Mouse (Mus musculus) stomach, embryonic 15.5 days (tissue): ENCODE data around the gene Scaf4. TPM values are rescaled to one million over a fixed set of nuclear protein-coding genes. Genes with fewer than 3 reads are reported as not detected.
A peak's percentile ranks its signal among the peaks of the same experiment; 100 is the strongest.

Source experiments
- ATAC-seq: fragments of 200-750 bp; cut with Nextera tagmentation; 2 replicates; pipeline ENCODE4 v1.8.0; 2017; ENCODE audit warnings: low read depth, moderate number of reproducible peaks, moderate TSS enrichment; ENCODE audit not compliant: insufficient read depth, low FRiP score
- H3K27ac ChIP-seq: fragments of 300-500 bp; sonication (generic); 2 replicates; pipeline ENCODE4 v1.5.1; 2015; ENCODE audit warnings: mild to moderate bottlenecking, inconsistent platforms
- H3K27me3 ChIP-seq: fragments of 300-500 bp; sonication (generic); replicated peaks from 2 replicates; pipeline ENCODE4 v1.6.1; 2015; ENCODE audit warnings: inconsistent platforms
- H3K36me3 ChIP-seq: fragments of 300-500 bp; sonication (generic); 2 replicates; pipeline ENCODE4 v1.6.1; 2015; ENCODE audit warnings: inconsistent platforms
- H3K4me1 ChIP-seq: fragments of 300-500 bp; sonication (generic); 2 replicates; pipeline ENCODE4 v1.6.1; 2015; ENCODE audit warnings: inconsistent platforms
- H3K4me2 ChIP-seq: fragments of 300-500 bp; sonication (generic); 2 replicates; pipeline ENCODE4 v1.6.1; 2015; ENCODE audit warnings: mild to moderate bottlenecking, inconsistent platforms
- H3K4me3 ChIP-seq: fragments of 300-500 bp; sonication (generic); replicated peaks from 2 replicates; pipeline ENCODE4 v1.5.1; 2015; ENCODE audit warnings: inconsistent platforms
- H3K9ac ChIP-seq: fragments of 300-500 bp; sonication (generic); 2 replicates; pipeline ENCODE4 v1.6.1; 2015; ENCODE audit warnings: inconsistent platforms
- H3K9me3 ChIP-seq: fragments of 300-500 bp; sonication (generic); 2 replicates; pipeline ENCODE4 v1.6.1; 2016; ENCODE audit warnings: inconsistent platforms
- WGBS: fragments of 180-500 bp; shearing (Covaris S2); methylation state at CpG from one replicate; pipeline ENCODE4 v1.1.7; 2015; 5-methylcytosine and 5-hydroxymethylcytosine counted together
- polyA plus RNA-seq: library from polyadenylated mRNA; unstranded; fragments of >200 nt; fragmentation: Nextera tagmentation; extraction: Ambion mirVana; gene quantifications from 2 replicates; pipeline ENCODE4 v1.2.1, GENCODE M21; 2015

Gene Scaf4
- polyA plus RNA-seq, 1 experiment from 2014 or later: 22.2 TPM

DNA sequence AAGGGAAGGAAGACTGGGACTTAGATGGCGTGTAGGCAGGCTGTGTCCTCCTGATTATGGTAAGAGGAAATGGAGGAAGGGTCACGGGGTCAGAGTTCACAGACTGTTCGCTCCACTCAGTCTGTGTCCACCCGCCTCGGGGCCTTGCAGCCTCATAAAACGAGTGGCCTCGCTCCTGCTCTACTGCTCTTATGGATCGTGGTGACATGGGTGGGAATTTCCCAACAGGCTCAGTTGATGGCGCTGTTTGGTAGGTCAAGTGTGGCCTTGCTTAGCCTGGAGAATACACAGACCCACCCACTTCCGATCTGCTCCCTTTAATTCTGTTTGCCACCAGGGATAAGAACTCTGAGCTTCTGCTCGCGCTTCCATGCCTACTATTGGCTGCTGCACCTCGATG lies 96.8 kb downstream of the Scaf4 start:
- H3K4me3 ChIP-seq: no peak overlapping the region
- H3K4me1 ChIP-seq: no peaks in the 10 kb centered on the region
- H3K27me3 ChIP-seq: no peaks in the 10 kb centered on the region
- H3K4me2 ChIP-seq: no peak overlapping the region
- 24% methylated on average over 13 of the region's 13 CpGs for WGBS
- no peak overlapping the region for H3K9ac ChIP-seq
- peak; percentile 64; the same call in 1 of the 2 replicates for ATAC-seq
- no peak overlapping the region for H3K27ac ChIP-seq
- no peaks in the 10 kb centered on the region for H3K36me3 ChIP-seq
- H3K9me3 ChIP-seq: no peaks in the 10 kb centered on the region

- Histone ChIP-seq H3K4me3 (no peak overlapping the region), H3K27ac (no peak overlapping the region), H3K27me3 (no peaks in the 10 kb centered on the region), H3K9me3 (no peaks in the 10 kb centered on the region), H3K4me1 (no peaks in the 10 kb centered on the region), H3K36me3 (no peaks in the 10 kb centered on the region), H3K4me2 (no peak overlapping the region), H3K9ac (no peak overlapping the region)
- ATAC-seq: no peak
- WGBS: 44% methylated on average over 8 of the region's 8 CpGs
Observed at GRCm38 (mm10) chr16:90185928-90186588, 98.2 kb downstream of the Scaf4 start.

- H3K4me2 ChIP-seq: no peak overlapping the region
- 86% methylated on average over 6 of the region's 6 CpGs for WGBS
- no peak overlapping the region for H3K4me3 ChIP-seq
- H3K9ac ChIP-seq: no peak overlapping the region
- H3K36me3 ChIP-seq: no peaks in the 10 kb centered on the region
- H3K9me3 ChIP-seq: no peaks in the 10 kb centered on the region
- no peaks in the 10 kb centered on the region for H3K4me1 ChIP-seq
- ATAC-seq: no peak
- H3K27ac ChIP-seq: no peak overlapping the region
- no peaks in the 10 kb centered on the region for H3K27me3 ChIP-seq
Observed at GRCm38 (mm10) chr16:90184135-90184534, 100.2 kb downstream of the Scaf4 start.

- Histone ChIP-seq H3K9ac (no peak overlapping the region), H3K27me3 (no peaks in the 10 kb centered on the region), H3K27ac (0 out of 2 replicates have a peak overlapping the region, but pooled peaks have one; percentile 21), H3K4me2 (no peak overlapping the region), H3K9me3 (no peaks in the 10 kb centered on the region), H3K36me3 (no peaks in the 10 kb centered on the region), H3K4me3 (no peak overlapping the region), H3K4me1 (0 out of 2 replicates have a peak, but pooled peaks cover 3% of the 10 kb centered on the region)
- 75% methylated on average over 8 of the region's 8 CpGs for WGBS
- no peak for ATAC-seq
Observed at GRCm38 (mm10) chr16:90181673-90182072, 102.6 kb downstream of the Scaf4 start.

DNA sequence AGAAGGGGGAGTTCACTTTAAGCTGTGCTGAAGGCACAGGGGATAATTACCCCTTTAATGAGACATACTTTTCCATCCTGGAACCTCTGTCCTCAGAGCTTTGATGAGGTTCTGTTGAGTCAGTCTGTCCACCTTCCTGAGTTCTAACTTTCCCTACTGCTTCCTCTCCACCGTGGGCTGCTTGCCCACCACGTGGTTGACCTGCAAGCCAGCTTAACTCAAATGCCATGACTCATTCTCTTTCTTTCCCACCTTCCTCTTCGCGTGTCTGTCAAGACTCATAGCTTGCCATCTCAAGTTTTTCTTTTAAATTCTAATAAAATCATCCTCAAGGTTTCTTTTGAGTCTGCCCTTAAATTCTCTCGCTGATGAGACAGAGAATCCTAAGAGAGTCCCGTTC lies 103.3 kb downstream of the Scaf4 start:
- Histone ChIP-seq H3K27ac (no peak overlapping the region), H3K4me3 (no peak overlapping the region), H3K9me3 (no peaks in the 10 kb centered on the region), H3K36me3 (no peaks in the 10 kb centered on the region), H3K27me3 (no peaks in the 10 kb centered on the region), H3K4me1 (0 out of 2 replicates have a peak, but pooled peaks cover 3% of the 10 kb centered on the region), H3K4me2 (no peak overlapping the region), H3K9ac (no peak overlapping the region)
- no peak for ATAC-seq
- 79% methylated on average over 6 of the region's 6 CpGs for WGBS

DNA sequence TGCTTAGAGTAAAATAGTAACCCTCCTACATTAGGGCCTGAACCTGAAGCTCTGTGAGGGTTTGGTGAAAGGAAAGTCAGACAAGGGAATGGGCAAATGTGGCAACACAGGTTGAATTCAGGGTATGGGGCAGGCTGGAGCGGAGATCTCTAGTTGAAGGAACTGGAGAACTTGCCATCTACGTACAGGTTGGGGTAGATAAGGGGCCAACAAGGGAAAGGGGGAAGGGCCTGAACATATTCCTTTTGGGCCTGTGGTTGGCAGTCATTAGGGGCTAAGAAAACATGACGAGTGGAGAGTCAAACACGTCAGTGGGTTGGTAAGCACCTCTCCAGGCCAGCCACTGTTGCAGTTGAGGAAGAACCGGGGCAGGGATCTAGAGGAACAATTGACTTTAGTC lies 104.4 kb downstream of the Scaf4 start:
- H3K4me3 ChIP-seq: no peak overlapping the region
- ATAC-seq: no peak
- 0 out of 2 replicates have a peak, but pooled peaks cover 3% of the 10 kb centered on the region for H3K4me1 ChIP-seq
- H3K36me3 ChIP-seq: no peaks in the 10 kb centered on the region
- H3K4me2 ChIP-seq: no peak overlapping the region
- no peaks in the 10 kb centered on the region for H3K9me3 ChIP-seq
- H3K27ac ChIP-seq: no peak overlapping the region
- H3K27me3 ChIP-seq: no peaks in the 10 kb centered on the region
- no peak overlapping the region for H3K9ac ChIP-seq
- WGBS: 78% methylated on average over 5 of the region's 5 CpGs

GRCm38 (mm10) chr16:90178404-90178803 lies 105.9 kb downstream of the Scaf4 start:
- Histone ChIP-seq H3K27ac (no peak overlapping the region), H3K9ac (no peak overlapping the region), H3K27me3 (no peaks in the 10 kb centered on the region), H3K4me3 (no peak overlapping the region), H3K4me1 (0 out of 2 replicates have a peak, but pooled peaks cover 3% of the 10 kb centered on the region), H3K36me3 (no peaks in the 10 kb centered on the region), H3K4me2 (no peak overlapping the region), H3K9me3 (no peaks in the 10 kb centered on the region)
- no peak for ATAC-seq
- WGBS: 87% methylated on average over 3 of the region's 3 CpGs

- H3K9me3 ChIP-seq: no peaks in the 10 kb centered on the region
- H3K9ac ChIP-seq: no peak overlapping the region
- no peak overlapping the region for H3K4me3 ChIP-seq
- H3K36me3 ChIP-seq: no peaks in the 10 kb centered on the region
- H3K27ac ChIP-seq: no peak overlapping the region
- no peak overlapping the region for H3K4me2 ChIP-seq
- 55% methylated on average over 8 of the region's 8 CpGs for WGBS
- ATAC-seq: no peak
- no peaks in the 10 kb centered on the region for H3K27me3 ChIP-seq
- H3K4me1 ChIP-seq: 0 out of 2 replicates have a peak, but pooled peaks cover 3% of the 10 kb centered on the region
Observed at GRCm38 (mm10) chr16:90177425-90177824, 106.9 kb downstream of the Scaf4 start.

DNA sequence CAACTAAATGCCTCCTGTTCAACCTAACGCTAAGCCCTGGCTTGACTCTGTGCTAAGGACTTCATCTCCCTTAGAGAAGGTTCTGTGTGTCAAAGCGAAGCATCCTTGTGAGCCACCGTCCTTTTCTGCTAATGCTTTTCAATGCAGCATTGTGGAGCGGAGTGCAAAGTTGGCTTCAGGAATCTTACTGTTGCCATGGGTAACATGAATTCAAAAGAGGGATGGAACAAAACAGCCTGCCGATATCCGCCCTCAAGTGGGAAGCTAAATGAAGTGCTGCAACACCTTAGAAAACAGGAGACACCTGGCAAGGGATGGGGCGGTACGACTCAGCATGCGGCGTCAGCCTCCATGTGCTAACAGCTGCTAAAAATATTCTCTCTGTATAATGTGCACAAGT lies 107.8 kb downstream of the Scaf4 start:
- H3K4me2 ChIP-seq: 0 out of 2 replicates have a peak overlapping the region, but pooled peaks have one; percentile 16
- WGBS: 45% methylated on average over 10 of the region's 10 CpGs

More for the DNA sequence above, 107.8 kb downstream of the Scaf4 start:
- Histone ChIP-seq H3K27me3 (no peaks in the 10 kb centered on the region), H3K27ac (no peak overlapping the region), H3K4me3 (no peak overlapping the region), H3K9ac (no peak overlapping the region), H3K4me1 (0 out of 2 replicates have a peak, but pooled peaks cover 3% of the 10 kb centered on the region), H3K9me3 (no peaks in the 10 kb centered on the region), H3K36me3 (no peaks in the 10 kb centered on the region)
- no peak for ATAC-seq

Other genes starting within 250 kb of the Scaf4 start
- 19.1 and 19.5 TPM in 2 replicates for gene Tiam1, start 140.7 kb downstream of the Scaf4 start, polyA plus RNA-seq
- 1,122 and 1,160 TPM in 2 replicates for gene Sod1, start 63.7 kb downstream of the Scaf4 start, polyA plus RNA-seq
- gene Hunk, start 101.5 kb upstream of the Scaf4 start, polyA plus RNA-seq: 6.7 and 7.1 TPM in 2 replicates